Mouse (Mus musculus): ENCODE data around the gene Dlg1.

Dlg1 gene

GRCm38 (mm10) chr16:31624749-31625148 is 38.5 kb upstream of the Dlg1 start:
- TF ChIP-seq POU5F1 (IDR thresholded peaks at IDR 0.05; ENCODE audit: borderline replicate concordance, low read length) (no peak), NANOG (IDR thresholded peaks at IDR 0.05; ENCODE audit: borderline replicate concordance, low read length) (no peak), CTCF (conservative IDR thresholded peaks at IDR 0.05; ENCODE audit: low read length) (no peak)

DNA sequence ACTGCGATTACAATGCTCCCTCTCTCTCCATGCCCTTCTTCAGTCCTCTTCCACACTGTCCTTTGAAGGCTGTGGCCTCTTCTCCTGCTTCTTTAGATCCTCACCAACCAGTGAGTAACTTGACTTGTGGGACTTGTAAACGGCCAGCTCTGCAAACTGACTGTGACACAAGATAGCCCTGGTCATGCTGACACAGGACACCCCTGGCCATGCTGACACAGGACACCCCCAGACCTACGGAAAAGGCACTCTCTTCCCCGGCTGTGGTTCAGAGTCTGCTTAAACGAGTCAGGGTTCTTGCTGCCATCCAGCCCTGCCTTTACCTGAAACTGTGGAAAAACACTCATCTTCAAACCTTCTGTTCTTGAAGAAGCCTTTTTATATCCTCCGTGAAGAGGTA is 36.9 kb upstream of the Dlg1 start:
- Histone ChIP-seq H3K4me3 (replicated peaks; ENCODE audit: low read length) (no peak overlapping the region), H3K36me3 (ENCODE audit: insufficient read depth, low read length) (no peaks in the 10 kb centered on the region), H3K9me3 (ENCODE audit: low read length) (no peaks in the 10 kb centered on the region), H3K27me3 (ENCODE audit: insufficient read depth, low read length) (no peaks in the 10 kb centered on the region; the same call in 1 of the 2 replicates), H3K4me1 (replicated peaks; ENCODE audit: low read depth, low read length) (peaks cover 14% of the 10 kb centered on the region)
- TF ChIP-seq POU5F1 (IDR thresholded peaks at IDR 0.05; ENCODE audit: borderline replicate concordance, low read length) (no peak), NANOG (IDR thresholded peaks at IDR 0.05; ENCODE audit: borderline replicate concordance, low read length) (no peak), CTCF (conservative IDR thresholded peaks at IDR 0.05; ENCODE audit: low read length) (no peak)

More at GRCm38 (mm10) chr16:31624749-31625148, 38.5 kb upstream of the Dlg1 start:
- no peaks in the 10 kb centered on the region for H3K36me3 ChIP-seq (ENCODE audit: insufficient read depth, low read length)
- H3K9me3 ChIP-seq (ENCODE audit: low read length), result peaks cover 3% of the 10 kb centered on the region
- H3K27me3 ChIP-seq (ENCODE audit: insufficient read depth, low read length), result no peaks in the 10 kb centered on the region; the same call in 1 of the 2 replicates
- H3K4me1 ChIP-seq (replicated peaks; ENCODE audit: low read depth, low read length), result no peaks in the 10 kb centered on the region
- H3K4me3 ChIP-seq (replicated peaks; ENCODE audit: low read length), result no peak overlapping the region

DNA sequence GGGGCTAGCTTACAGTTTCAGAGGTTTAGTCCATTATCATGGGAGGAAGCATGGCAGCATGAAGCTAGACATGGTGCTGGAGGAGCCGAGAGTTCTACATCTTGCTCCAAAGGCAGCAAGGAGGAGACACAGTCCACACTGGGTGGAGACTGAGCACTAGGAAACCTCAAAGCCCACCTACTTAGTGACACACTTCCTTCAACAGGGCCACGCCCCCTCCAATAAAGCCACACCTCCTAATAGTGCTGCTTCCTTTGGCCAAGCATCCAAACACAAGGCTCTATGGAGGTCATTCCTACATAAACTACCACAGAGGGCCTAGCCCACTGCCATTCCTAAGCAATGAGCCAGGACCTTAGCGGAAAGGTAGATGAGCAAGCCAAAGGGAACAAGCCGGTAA is 32.9 kb upstream of the Dlg1 start:
- Histone ChIP-seq H3K4me1 (replicated peaks; ENCODE audit: low read depth, low read length) (peaks cover 20% of the 10 kb centered on the region), H3K27me3 (ENCODE audit: insufficient read depth, low read length) (no peaks in the 10 kb centered on the region), H3K36me3 (ENCODE audit: insufficient read depth, low read length) (no peaks in the 10 kb centered on the region), H3K4me3 (replicated peaks; ENCODE audit: low read length) (peak overlapping the region; percentile 69), H3K9me3 (ENCODE audit: low read length) (no peaks in the 10 kb centered on the region)
- TF ChIP-seq CTCF (conservative IDR thresholded peaks at IDR 0.05; ENCODE audit: low read length) (no peak), POU5F1 (IDR thresholded peaks at IDR 0.05; ENCODE audit: borderline replicate concordance, low read length) (no peak), NANOG (IDR thresholded peaks at IDR 0.05; ENCODE audit: borderline replicate concordance, low read length) (no peak)

DNA sequence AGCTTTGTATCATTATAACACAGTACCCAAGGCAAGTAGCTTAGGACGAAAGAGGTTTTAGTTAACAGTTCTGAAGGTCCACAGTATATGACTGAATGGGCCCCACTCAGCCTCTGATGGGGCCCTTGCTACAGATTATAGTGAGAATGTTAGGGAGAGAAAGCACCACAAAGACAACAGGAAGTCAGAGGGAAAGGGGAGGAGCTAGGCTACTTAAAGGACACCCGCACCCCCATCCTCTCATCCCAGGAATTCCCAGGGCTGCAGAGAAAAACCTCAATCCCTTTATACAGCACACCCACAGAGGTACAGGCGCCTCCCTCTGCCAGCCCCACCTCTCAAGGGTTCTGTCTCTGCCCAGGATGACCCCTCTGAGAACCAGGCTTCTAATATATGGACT is 32.2 kb upstream of the Dlg1 start:
- H3K4me3 ChIP-seq (replicated peaks; ENCODE audit: low read length), result peak overlapping the region; percentile 69
- H3K27me3 ChIP-seq (ENCODE audit: insufficient read depth, low read length), result no peaks in the 10 kb centered on the region
- TF ChIP-seq NANOG (IDR thresholded peaks at IDR 0.05; ENCODE audit: borderline replicate concordance, low read length) (no peak), POU5F1 (IDR thresholded peaks at IDR 0.05; ENCODE audit: borderline replicate concordance, low read length) (no peak), CTCF (conservative IDR thresholded peaks at IDR 0.05; ENCODE audit: low read length) (no peak)
- no peaks in the 10 kb centered on the region for H3K36me3 ChIP-seq (ENCODE audit: insufficient read depth, low read length)
- no peaks in the 10 kb centered on the region for H3K9me3 ChIP-seq (ENCODE audit: low read length)
- peaks cover 20% of the 10 kb centered on the region for H3K4me1 ChIP-seq (replicated peaks; ENCODE audit: low read depth, low read length)

DNA sequence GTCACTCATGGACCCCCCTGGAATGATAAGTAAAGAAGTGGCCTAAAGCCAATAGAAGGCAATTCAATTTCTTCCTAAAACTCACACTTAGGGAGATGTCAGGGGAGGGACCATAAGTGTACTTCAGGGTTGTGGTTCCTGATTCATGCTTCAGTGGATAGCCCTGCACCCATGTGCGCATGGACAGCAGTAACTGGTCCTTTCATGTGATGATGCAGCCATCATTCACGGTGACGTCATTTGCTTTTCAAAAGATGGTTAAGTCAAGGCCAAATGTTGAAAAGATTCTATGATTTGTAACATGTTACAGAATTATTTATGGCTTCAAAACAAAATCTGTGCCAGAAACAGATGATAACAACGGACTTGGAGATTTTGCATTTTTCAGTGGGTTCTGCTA is 28.9 kb upstream of the Dlg1 start:
- Histone ChIP-seq H3K4me1 (replicated peaks; ENCODE audit: low read depth, low read length) (peaks cover 20% of the 10 kb centered on the region), H3K9me3 (ENCODE audit: low read length) (no peaks in the 10 kb centered on the region), H3K36me3 (ENCODE audit: insufficient read depth, low read length) (no peaks in the 10 kb centered on the region), H3K4me3 (replicated peaks; ENCODE audit: low read length) (no peak overlapping the region), H3K27me3 (ENCODE audit: insufficient read depth, low read length) (no peaks in the 10 kb centered on the region)
- TF ChIP-seq CTCF (conservative IDR thresholded peaks at IDR 0.05; ENCODE audit: low read length), result no peak
- no peak for TF ChIP-seq POU5F1 (IDR thresholded peaks at IDR 0.05; ENCODE audit: borderline replicate concordance, low read length)
- no peak for TF ChIP-seq NANOG (IDR thresholded peaks at IDR 0.05; ENCODE audit: borderline replicate concordance, low read length)

DNA sequence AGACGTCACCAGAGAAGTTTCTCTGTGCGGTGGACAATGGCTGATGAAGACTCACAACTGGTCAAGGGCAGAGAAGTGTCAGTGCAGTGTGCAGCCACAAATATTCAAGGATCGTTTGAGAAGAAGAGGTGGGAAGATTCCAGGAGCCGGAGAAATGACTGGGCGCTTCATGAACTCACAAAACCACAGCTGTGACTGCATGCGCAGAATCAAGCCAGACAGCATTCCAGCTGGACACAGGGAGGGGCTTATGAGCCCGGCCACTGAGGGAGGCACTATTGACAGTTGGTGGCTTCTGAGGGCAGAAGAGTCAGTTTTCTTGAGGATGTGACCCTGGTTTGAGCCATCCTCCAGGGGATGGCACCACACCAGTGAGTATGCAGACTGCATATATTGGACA is 24.9 kb upstream of the Dlg1 start:
- no peaks in the 10 kb centered on the region for H3K9me3 ChIP-seq (ENCODE audit: low read length)
- no peak for TF ChIP-seq POU5F1 (IDR thresholded peaks at IDR 0.05; ENCODE audit: borderline replicate concordance, low read length)
- TF ChIP-seq CTCF (conservative IDR thresholded peaks at IDR 0.05; ENCODE audit: low read length), result no peak
- TF ChIP-seq NANOG (IDR thresholded peaks at IDR 0.05; ENCODE audit: borderline replicate concordance, low read length), result no peak
- H3K4me3 ChIP-seq (replicated peaks; ENCODE audit: low read length), result no peak overlapping the region
- H3K27me3 ChIP-seq (ENCODE audit: insufficient read depth, low read length), result no peaks in the 10 kb centered on the region
- H3K4me1 ChIP-seq (replicated peaks; ENCODE audit: low read depth, low read length), result 0 out of 2 replicates have a peak, but pooled peaks cover 3% of the 10 kb centered on the region
- H3K36me3 ChIP-seq (ENCODE audit: insufficient read depth, low read length), result no peaks in the 10 kb centered on the region

- no peak overlapping the region for H3K4me3 ChIP-seq (replicated peaks; ENCODE audit: low read length)
- H3K27me3 ChIP-seq (ENCODE audit: insufficient read depth, low read length), result no peaks in the 10 kb centered on the region
- 0 out of 2 replicates have a peak, but pooled peaks cover 3% of the 10 kb centered on the region for H3K4me1 ChIP-seq (replicated peaks; ENCODE audit: low read depth, low read length)
- H3K36me3 ChIP-seq (ENCODE audit: insufficient read depth, low read length), result no peaks in the 10 kb centered on the region
- no peaks in the 10 kb centered on the region for H3K9me3 ChIP-seq (ENCODE audit: low read length)
- TF ChIP-seq NANOG (IDR thresholded peaks at IDR 0.05; ENCODE audit: borderline replicate concordance, low read length) (no peak), POU5F1 (IDR thresholded peaks at IDR 0.05; ENCODE audit: borderline replicate concordance, low read length) (no peak)
Observed at GRCm38 (mm10) chr16:31639946-31640345, 23.3 kb upstream of the Dlg1 start.

- Histone ChIP-seq H3K36me3 (ENCODE audit: insufficient read depth, low read length) (no peaks in the 10 kb centered on the region), H3K4me3 (replicated peaks; ENCODE audit: low read length) (no peak overlapping the region), H3K4me1 (replicated peaks; ENCODE audit: low read depth, low read length) (0 out of 2 replicates have a peak, but pooled peaks cover 3% of the 10 kb centered on the region), H3K9me3 (ENCODE audit: low read length) (no peaks in the 10 kb centered on the region), H3K27me3 (ENCODE audit: insufficient read depth, low read length) (no peaks in the 10 kb centered on the region)
- TF ChIP-seq POU5F1 (IDR thresholded peaks at IDR 0.05; ENCODE audit: borderline replicate concordance, low read length), result no peak
- no peak for TF ChIP-seq NANOG (IDR thresholded peaks at IDR 0.05; ENCODE audit: borderline replicate concordance, low read length)
- no peak for TF ChIP-seq CTCF (conservative IDR thresholded peaks at IDR 0.05; ENCODE audit: low read length)
Observed at GRCm38 (mm10) chr16:31641776-31642175, 21.5 kb upstream of the Dlg1 start.

DNA sequence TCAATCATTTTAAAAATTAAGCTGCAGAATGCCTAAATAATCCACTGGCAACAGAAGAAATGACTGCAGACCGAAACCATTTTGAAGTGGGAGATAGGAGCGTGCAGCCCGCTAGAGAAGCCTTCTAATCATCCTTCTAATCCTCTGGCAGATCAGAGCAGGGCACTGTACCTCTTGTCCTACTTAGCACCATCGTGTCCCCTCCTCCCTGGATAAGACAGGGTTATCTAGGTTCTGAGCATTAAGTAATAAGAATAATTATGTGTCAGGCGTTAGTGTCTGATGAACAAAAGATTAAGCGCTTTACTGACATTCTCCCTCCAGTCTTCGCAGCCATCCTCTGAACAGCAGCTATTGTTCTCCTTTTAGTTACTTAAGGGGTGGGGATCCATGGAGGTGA is 16.0 kb upstream of the Dlg1 start:
- TF ChIP-seq POU5F1 (IDR thresholded peaks at IDR 0.05; ENCODE audit: borderline replicate concordance, low read length), result no peak
- no peak for TF ChIP-seq CTCF (conservative IDR thresholded peaks at IDR 0.05; ENCODE audit: low read length)
- no peak for TF ChIP-seq NANOG (IDR thresholded peaks at IDR 0.05; ENCODE audit: borderline replicate concordance, low read length)
- Histone ChIP-seq H3K4me3 (replicated peaks; ENCODE audit: low read length) (no peak overlapping the region), H3K9me3 (ENCODE audit: low read length) (no peaks in the 10 kb centered on the region), H3K4me1 (replicated peaks; ENCODE audit: low read depth, low read length) (peaks cover 13% of the 10 kb centered on the region), H3K27me3 (ENCODE audit: insufficient read depth, low read length) (peaks cover 7% of the 10 kb centered on the region; the same call in 1 of the 2 replicates), H3K36me3 (ENCODE audit: insufficient read depth, low read length) (no peaks in the 10 kb centered on the region)

All from E14TG2a.4 (cell line).